Mouse (Mus musculus) MEL (cell line): ENCODE measurements around the gene Ran. TPM values are rescaled to one million over a fixed set of nuclear protein-coding genes. Genes with fewer than 3 reads are reported as not detected.

Experiments used
- DNase-seq: peaks from one replicate; pipeline ENCODE4 v3.0.0; 2011; ENCODE audit warnings: low read depth, low spot score
- H3K27ac ChIP-seq: 2 replicates; pipeline ENCODE4 v1.5.1; 2012; ENCODE audit warnings: low read depth, mild to moderate bottlenecking, control low read depth, low read length, moderate library complexity; ENCODE audit not compliant: control insufficient read depth
- H3K27me3 ChIP-seq, 2 experiments: fragments of 150-350 bp in 1 of 2; sonication (generic) in 1 of 2; 2 replicates each; pipeline ENCODE4 v1.6.1; 2012; ENCODE audit warnings: low read length in 2 of 2, mild to moderate bottlenecking in 2 of 2, improper control_type of control experiment in 1 of 2, moderate library complexity in 1 of 2; ENCODE audit not compliant: insufficient read depth in 2 of 2, control insufficient read depth in 1 of 2
- H3K36me3 ChIP-seq, 2 experiments: 2 replicates each; pipeline ENCODE4 v1.6.1; 2012 to 2014; ENCODE audit warnings: low read length in 2 of 2, improper control_type of control experiment in 1 of 2, inconsistent platforms in 1 of 2, mild to moderate bottlenecking in 1 of 2; ENCODE audit not compliant: insufficient read depth in 2 of 2, control insufficient read depth in 1 of 2
- H3K4me1 ChIP-seq, 2 experiments: fragments of 150-350 bp in 1 of 2; sonication (generic) in 1 of 2; 2 replicates each; pipeline ENCODE4 v1.6.1; 2012; ENCODE audit warnings: low read length in 2 of 2, improper control_type of control experiment in 1 of 2, mild to moderate bottlenecking in 1 of 2; ENCODE audit not compliant: insufficient read depth in 2 of 2, control insufficient read depth in 1 of 2
- H3K4me3 ChIP-seq, 2 experiments: fragments of 150-350 bp in 1 of 2; sonication (generic) in 1 of 2; 2 replicates each; pipeline ENCODE4 v1.5.1; 2012; ENCODE audit warnings: low read depth in 2 of 2, low read length in 2 of 2, mild to moderate bottlenecking in 2 of 2, moderate library complexity in 2 of 2, control low read depth in 1 of 2, improper control_type of control experiment in 1 of 2; ENCODE audit not compliant: control insufficient read depth in 1 of 2, insufficient read depth in 1 of 2
- H3K79me2 ChIP-seq: 2 replicates; pipeline ENCODE4 v1.6.1; 2012; ENCODE audit warnings: mild to moderate bottlenecking, low read length, moderate library complexity; ENCODE audit not compliant: control insufficient read depth, poor library complexity, insufficient read depth
- H3K9ac ChIP-seq: 2 replicates; pipeline ENCODE4 v1.6.1; 2012; ENCODE audit warnings: low read depth, mild to moderate bottlenecking, control low read depth, low read length, moderate library complexity; ENCODE audit not compliant: control insufficient read depth, poor library complexity, severe bottlenecking
- H3K9me3 ChIP-seq: fragments of 150-350 bp; sonication (generic); replicated peaks from 2 replicates; pipeline ENCODE4 v1.6.1; 2012; ENCODE audit warnings: mild to moderate bottlenecking, low read length, improper control_type of control experiment, moderate library complexity; ENCODE audit not compliant: insufficient read depth
- BHLHE40 ChIP-seq: IDR thresholded peaks from 2 replicates; pipeline ENCODE4 v1.6.1; 2012; ENCODE audit warnings: low read depth, mild to moderate bottlenecking, inconsistent platforms, low read length, improper control_type of control experiment, borderline replicate concordance
- CHD2 ChIP-seq: IDR thresholded peaks from 2 replicates; pipeline ENCODE4 v1.6.1; 2011; ENCODE audit warnings: low read length, improper control_type of control experiment
- CTCF ChIP-seq, 3 experiments: IDR thresholded peaks in 2 of 3; conservative IDR thresholded peaks in 1 of 3; 2 replicates each; pipeline ENCODE4 v1.5.1; 2011 to 2012; ENCODE audit warnings: low read length in 3 of 3, low read depth in 2 of 3, mild to moderate bottlenecking in 2 of 3, improper control_type of control experiment in 1 of 3, inconsistent platforms in 1 of 3, mixed read lengths in 1 of 3, moderate library complexity in 1 of 3; ENCODE audit not compliant: control insufficient read depth in 1 of 3, insufficient read depth in 1 of 3, poor library complexity in 1 of 3, severe bottlenecking in 1 of 3
- ETS1 ChIP-seq: IDR thresholded peaks from 2 replicates; pipeline ENCODE4 v1.6.1; 2012; ENCODE audit warnings: low read depth, mild to moderate bottlenecking, inconsistent platforms, low read length, improper control_type of control experiment, moderate library complexity
- KAT2A ChIP-seq: conservative IDR thresholded peaks from 2 replicates; pipeline ENCODE4 v1.6.1; 2012; ENCODE audit warnings: low read depth, low read length, improper control_type of control experiment, inconsistent platforms
- MAX ChIP-seq: IDR thresholded peaks from 2 replicates; pipeline ENCODE4 v1.6.1; 2011; ENCODE audit warnings: low read length, improper control_type of control experiment
- MYC ChIP-seq: IDR thresholded peaks from 2 replicates; pipeline ENCODE4 v1.6.1; 2011; ENCODE audit warnings: low read depth, mild to moderate bottlenecking, low read length, improper control_type of control experiment, moderate library complexity
- RAD21 ChIP-seq: IDR thresholded peaks from 2 replicates; pipeline ENCODE4 v1.6.1; 2011; ENCODE audit warnings: mild to moderate bottlenecking, low read depth, low read length, improper control_type of control experiment
- RCOR1 ChIP-seq: IDR thresholded peaks from 2 replicates; pipeline ENCODE4 v1.6.1; 2012; ENCODE audit warnings: low read depth, mild to moderate bottlenecking, inconsistent platforms, low read length, improper control_type of control experiment
- TCF12 ChIP-seq: IDR thresholded peaks from 2 replicates; pipeline ENCODE4 v1.6.1; 2014; ENCODE audit warnings: low read depth, mild to moderate bottlenecking, inconsistent platforms, low read length, improper control_type of control experiment, moderate library complexity
- ZC3H11A ChIP-seq: IDR thresholded peaks from 2 replicates; pipeline ENCODE4 v1.6.1; 2012; ENCODE audit warnings: low read depth, mild to moderate bottlenecking, inconsistent platforms, low read length, improper control_type of control experiment
- ZKSCAN1 ChIP-seq: IDR thresholded peaks from 2 replicates; pipeline ENCODE4 v1.6.1; 2012; ENCODE audit warnings: low read depth, mild to moderate bottlenecking, inconsistent platforms, low read length, improper control_type of control experiment, moderate library complexity
- ZMIZ1 ChIP-seq: IDR thresholded peaks from 2 replicates; pipeline ENCODE4 v1.6.1; 2012; ENCODE audit warnings: low read depth, mild to moderate bottlenecking, inconsistent platforms, low read length, improper control_type of control experiment, moderate library complexity
- polyA plus RNA-seq, 2 experiments: library from polyadenylated mRNA; stranded (reverse) in 1 of 2; unstranded in 1 of 2; fragments of >175 nt in 1 of 2; fragments of >200 nt in 1 of 2; gene quantifications; 2 replicates each; pipeline versions ENCODE4 v1.2.1 to v1.2.4; 2012; ENCODE audit warnings: low replicate concordance in 2 of 2, low read depth in 1 of 2; ENCODE audit not compliant: insufficient read length in 2 of 2, insufficient read depth in 1 of 2, missing spikeins in 1 of 2
- total RNA-seq: library from RNA; depleted of rRNA; stranded (reverse); fragments of 300-350 nt; gene quantifications from 2 replicates; pipeline ENCODE4 v1.2.3, GENCODE M21; 2012

Gene Ran
- total and polyA plus RNA-seq, 3 experiments, result 91.6 to 2,479 (median 950) TPM

GRCm38 (mm10) chr5:129036678-129037077 lies 16.8 kb downstream of the Ran start:
- Histone ChIP-seq H3K9ac (no peak overlapping the region), H3K4me1 (no peaks in the 10 kb centered on the region), H3K9me3 (no peaks in the 10 kb centered on the region), H3K27ac (no peak overlapping the region), H3K36me3 (no peaks in the 10 kb centered on the region), H3K79me2 (no peaks in the 10 kb centered on the region), H3K4me3 (no peak overlapping the region), H3K27me3 (no peaks in the 10 kb centered on the region; a peak in 2 of 4 replicates)
- TF ChIP-seq RAD21, result peak; percentile 29
- peak; percentile 34 to 45 (median 37); a peak in 5 of 6 replicates for TF ChIP-seq CTCF (IDR thresholded peaks at IDR 0.05 in 2 of 3, conservative IDR thresholded peaks at IDR 0.05 in 1 of 3; ENCODE audit: control insufficient read depth in 1 of 3, insufficient read depth in 1 of 3, low read depth in 2 of 3, low read length in 3 of 3, poor library complexity in 1 of 3, severe bottlenecking in 1 of 3)
- TF ChIP-seq TCF12, result no peak
- DNase-seq, result peak; percentile 40

GRCm38 (mm10) chr5:129037739-129038138 lies 17.9 kb downstream of the Ran start:
- no peaks in the 10 kb centered on the region; a peak in 2 of 4 replicates for H3K27me3 ChIP-seq
- no peak for TF ChIP-seq ZC3H11A
- no peak for TF ChIP-seq RCOR1
- TF ChIP-seq ZMIZ1, result no peak
- no peak for TF ChIP-seq ETS1
- TF ChIP-seq KAT2A, result no peak
- no peak for TF ChIP-seq MAX
- no peak for TF ChIP-seq ZKSCAN1
- no peak for DNase-seq
- H3K79me2 ChIP-seq, result no peaks in the 10 kb centered on the region
- no peak overlapping the region for H3K4me3 ChIP-seq
- no peaks in the 10 kb centered on the region for H3K9me3 ChIP-seq
- no peaks in the 10 kb centered on the region for H3K4me1 ChIP-seq
- no peak overlapping the region for H3K9ac ChIP-seq
- no peak overlapping the region for H3K27ac ChIP-seq
- no peaks in the 10 kb centered on the region for H3K36me3 ChIP-seq

GRCm38 (mm10) chr5:129045641-129046580 lies 26.0 kb downstream of the Ran start:
- no peaks in the 10 kb centered on the region for H3K4me1 ChIP-seq
- DNase-seq, result no peak
- H3K36me3 ChIP-seq, result no peaks in the 10 kb centered on the region
- no peaks in the 10 kb centered on the region for H3K9me3 ChIP-seq
- H3K4me3 ChIP-seq, result no peak overlapping the region
- no peak overlapping the region for H3K9ac ChIP-seq
- H3K27me3 ChIP-seq, result peaks cover 0 to 1% of the 10 kb centered on the region in 2 experiments; a peak in 2 of 4 replicates
- no peaks in the 10 kb centered on the region for H3K79me2 ChIP-seq
- H3K27ac ChIP-seq, result no peak overlapping the region
- TF ChIP-seq CHD2 (no peak), MYC (no peak), RAD21 (no peak), BHLHE40 (no peak)
- TF ChIP-seq, all 39 proteins: peak for 0
